In the genomic region with DNA sequence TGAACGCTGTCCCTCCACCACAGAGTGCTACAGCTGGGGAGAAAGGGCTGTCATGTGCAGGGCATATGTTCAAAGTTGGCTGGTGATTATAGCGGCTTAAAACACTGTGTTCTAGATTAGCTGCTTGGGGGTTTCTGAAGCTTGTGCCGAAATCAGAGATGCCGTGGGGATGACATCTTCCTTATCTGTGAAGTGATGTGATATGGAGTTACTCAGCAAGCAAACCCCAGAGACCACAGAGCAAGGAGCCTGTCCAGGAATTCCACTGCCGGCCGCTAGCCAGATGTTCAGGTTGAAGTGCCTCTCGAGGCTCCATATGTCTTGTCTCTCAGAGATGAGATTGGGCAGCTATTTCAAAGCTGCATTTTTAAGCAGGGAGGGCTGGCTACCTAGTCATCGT, we compare ENCODE assay signal across 21 mouse cellular contexts.
DNase-seq lines count a peak whose midpoint lies in the region; TF ChIP-seq lines count a peak whose summit lies in the region.
"Had no signal": no experiment of that assay in that cellular context is flagged by ENCODE, and none has a peak within 500 bp of the region (broad histone marks: within the 10 kb centered on the region; RNA-seq: fewer than 3 reads in every experiment).

No protein-coding gene starts in this region.

- H3K36me3 ChIP-seq in C2C12 (ENCODE audit: control insufficient read depth, insufficient read depth), result no peaks in the 10 kb centered on the region
- H3K36me3 ChIP-seq: embryonic facial prominence, embryonic 13.5 days; G1E; limb, embryonic 13.5 days; lung, embryonic 15.5 days; midbrain, embryonic 13.5 days had no signal

- H3K79me3 ChIP-seq in C2C12 (ENCODE audit: low read depth), result no peaks in the 10 kb centered on the region

- no peak for DNase-seq in layer of hippocampus, adult 2 months (ENCODE audit: low spot score in 2 of 2)
- no peak for DNase-seq in layer of hippocampus, postnatal 36 days
- DNase-seq in brain, adult 2 months (ENCODE audit: low read depth, low spot score), result peak; percentile 27
- peak; percentile 13 for DNase-seq in retina, postnatal 1 day
- no peak for DNase-seq in kidney, adult 9 months
- DNase-seq: adrenal gland, postnatal 10 days; cerebellum, adult 11-12 months; cerebellum, adult 9-11 months; kidney, adult 18-20 months; kidney, postnatal 36 days; lung, postnatal 36 days; thymus, adult 2 months; thymus, postnatal 4 days had no signal

- peak overlapping the region; percentile 14; the same call in 1 of the 2 replicates for H3K27ac ChIP-seq in layer of hippocampus, adult 2 months
- H3K27ac ChIP-seq: embryonic facial prominence, embryonic 13.5 days; limb, embryonic 13.5 days; lung, embryonic 15.5 days; midbrain, embryonic 13.5 days had no signal

- H3K4me3 ChIP-seq in layer of hippocampus, adult 2 months, result no peak overlapping the region
- H3K4me3 ChIP-seq in C2C12 (ENCODE audit: insufficient read depth, poor library complexity, severe bottlenecking), result no peak overlapping the region
- H3K4me3 ChIP-seq: embryonic facial prominence, embryonic 13.5 days; erythroblast, embryonic 14.5 days; limb, embryonic 13.5 days; lung, embryonic 15.5 days; midbrain, embryonic 13.5 days had no signal

- no peak overlapping the region for H3ac ChIP-seq in C2C12 (ENCODE audit: control insufficient read depth, insufficient read length, low read depth)

- no peak for TF ChIP-seq CTCF in layer of hippocampus, adult 2 months (conservative IDR thresholded peaks at IDR 0.05)
- TF ChIP-seq CTCF in C2C12 (IDR thresholded peaks at IDR 0.05; ENCODE audit: control insufficient read depth, insufficient read depth, insufficient read length), result no peak

- no peaks in the 10 kb centered on the region for H3K27me3 ChIP-seq in C2C12 (ENCODE audit: control insufficient read depth, insufficient read depth, insufficient read length)
- H3K27me3 ChIP-seq: embryonic facial prominence, embryonic 13.5 days; midbrain, embryonic 13.5 days; Patski had no signal

- no peaks in the 10 kb centered on the region for H3K79me2 ChIP-seq in C2C12 (ENCODE audit: control insufficient read depth, insufficient read depth)

TF ChIP-seq in C2C12, 6 proteins besides CTCF, POLR2A, EP300 and RAD21:
- TF ChIP-seq MYOD1 (IDR thresholded peaks at IDR 0.05; ENCODE audit: control insufficient read depth, insufficient read length, low read depth) (peak; percentile 26), MYOG (IDR thresholded peaks at IDR 0.05; ENCODE audit: control insufficient read depth, extremely low read depth, insufficient read length) (no peak), MAX (IDR thresholded peaks at IDR 0.05) (no peak), FOSL1 (IDR thresholded peaks at IDR 0.05; ENCODE audit: insufficient read depth, low read length, poor library complexity, severe bottlenecking) (peak; percentile 44), USF1 (IDR thresholded peaks at IDR 0.05; ENCODE audit: low read depth) (no peak), CEBPB (IDR thresholded peaks at IDR 0.05; ENCODE audit: low read depth) (no peak)

Comparison
In these comparisons a context has a peak if more than half of its experiments do, and no peak if none do; other contexts are left out.
1. DNase-seq: peak in brain, adult 2 months (single experiment) and retina, postnatal 1 day (single experiment); none in layer of hippocampus, adult 2 months (0 of 2), layer of hippocampus, postnatal 36 days (0 of 2) and kidney, adult 9 months (single experiment).